Mouse (Mus musculus) B cell, adult 67 days (primary cell): ENCODE results near the gene Slc9a3r1. TPM values are rescaled to one million over a fixed set of nuclear protein-coding genes. Genes with fewer than 3 reads are reported as not detected.

ENCODE experiments used
- total RNA-seq, 2 experiments: library from RNA; stranded (reverse); gene quantifications; 4 replicates each; pipeline ENCODE4 v1.2.4; 2023

Gene Slc9a3r1
- total RNA-seq = 10 to 100 TPM; 83.4 to 90.5 TPM

DNA sequence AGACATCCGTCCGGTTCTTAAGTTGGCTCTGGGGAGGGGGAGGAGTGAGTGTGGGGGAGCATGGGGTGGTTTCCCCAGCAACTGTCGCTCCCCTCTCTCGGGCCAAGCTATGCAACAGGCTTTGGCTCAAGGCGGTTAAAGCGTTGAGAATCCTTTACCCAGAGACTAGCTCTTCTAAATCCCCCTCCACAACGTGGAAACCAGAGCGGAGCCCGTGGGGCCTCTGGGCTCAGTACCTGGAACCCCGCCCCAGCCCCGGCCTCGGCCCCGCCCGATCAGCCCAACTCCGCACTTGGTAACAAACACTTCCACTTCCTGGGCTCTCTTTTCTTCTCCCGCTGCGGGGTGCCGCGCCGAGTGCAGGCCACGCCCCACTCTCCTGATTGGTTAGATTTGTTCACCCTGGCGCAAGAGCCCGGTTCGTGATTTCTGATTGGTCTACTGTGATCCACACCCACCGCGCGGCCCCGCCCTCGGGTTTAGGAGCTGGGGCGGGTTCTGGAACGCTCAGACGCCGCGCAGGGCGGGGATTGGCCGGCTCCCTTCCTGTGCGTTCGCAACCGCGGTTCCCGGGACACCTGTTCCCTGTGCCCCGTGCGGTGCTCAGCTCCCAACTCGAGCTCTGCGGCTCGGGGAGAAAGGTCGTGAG is at the start of gene Slc9a3r1:
TSS of gene Slc9a3r1 (plus strand) at position 510 of the 649 bp plus-strand sequence.

GRCm38 (mm10) chr11:115133800-115134199 is 29.3 kb upstream of the Slc9a3r1 start, which contains the start of gene Cd300lf:
Gene Cd300lf, minus strand, starts transcription at chr11:115133992.

GRCm38 (mm10) chr11:115187224-115187639 is 24.1 kb downstream of the Slc9a3r1 start, which contains the start of gene Tmem104:
Gene Tmem104, plus strand, starts transcription at chr11:115187487.

GRCm38 (mm10) chr11:115187693-115188092 is 24.6 kb downstream of the Slc9a3r1 start, which contains the start of gene Nat9:
Gene Nat9, minus strand, starts transcription at chr11:115187859.

Other genes starting within 250 kb of the Slc9a3r1 start
- gene Cd300lb, start 229.0 kb upstream of the Slc9a3r1 start, total RNA-seq = not detected
- not detected for gene Cd300c, start 194.2 kb upstream of the Slc9a3r1 start, total RNA-seq
- under 1 TPM; 0.59 to 0.61 TPM for gene Cd300ld, start 173.4 kb upstream of the Slc9a3r1 start, total RNA-seq
- gene Cd300c2, start 161.5 kb upstream of the Slc9a3r1 start, total RNA-seq = 1 to 10 TPM in 1 of 2 experiments, under 1 TPM in 1; 0.47 to 1.2 TPM
- gene Cd300ld2, start 147.1 kb upstream of the Slc9a3r1 start, total RNA-seq = not detected
- not detected for gene Cd300ld4, start 136.3 kb upstream of the Slc9a3r1 start, total RNA-seq
- gene Cd300ld5, start 125.6 kb upstream of the Slc9a3r1 start, total RNA-seq = not detected
- not detected for gene Cd300ld3, start 114.9 kb upstream of the Slc9a3r1 start, total RNA-seq
- gene Cd300e, start 101.2 kb upstream of the Slc9a3r1 start, total RNA-seq = under 1 TPM in 1 of 2 experiments, not detected in 1; 0.67 TPM
- gene Rab37, start 71.9 kb upstream of the Slc9a3r1 start, total RNA-seq = 1 to 10 TPM; 6.3 to 8.4 TPM
- gene Cd300lf, start 29.3 kb upstream of the Slc9a3r1 start, total RNA-seq = 10 to 100 TPM in 1 of 2 experiments, 1 to 10 TPM in 1; 6.3 to 12.4 TPM
- gene Tmem104, start 24.1 kb downstream of the Slc9a3r1 start, total RNA-seq = 10 to 100 TPM; 11.5 to 20.2 TPM
- 10 to 100 TPM; 17.5 to 21.0 TPM for gene Nat9, start 24.5 kb downstream of the Slc9a3r1 start, total RNA-seq
- not detected for gene Grin2c, start 103.9 kb downstream of the Slc9a3r1 start, total RNA-seq
- gene Fdxr, start 113.7 kb downstream of the Slc9a3r1 start, total RNA-seq = 10 to 100 TPM; 21.8 to 23.8 TPM
- under 1 TPM in 1 of 2 experiments, not detected in 1; 0.33 TPM for gene Fads6, start 134.3 kb downstream of the Slc9a3r1 start, total RNA-seq
- gene Otop2, start 143.8 kb downstream of the Slc9a3r1 start, total RNA-seq = not detected
- gene Ush1g, start 158.7 kb downstream of the Slc9a3r1 start, total RNA-seq = not detected
- not detected for gene Otop3, start 171.4 kb downstream of the Slc9a3r1 start, total RNA-seq
- under 1 TPM; 0.49 to 0.71 TPM for gene Hid1, start 204.4 kb downstream of the Slc9a3r1 start, total RNA-seq
- not detected for gene Cdr2l, start 218.6 kb downstream of the Slc9a3r1 start, total RNA-seq
- gene Mrpl58, start 240.4 kb downstream of the Slc9a3r1 start, total RNA-seq = 10 to 100 TPM; 45.7 to 47.3 TPM